Mouse (Mus musculus) ES-E14 (cell line): ENCODE data around the gene Rab37.

Experiments used
- HCFC1 ChIP-seq: IDR thresholded peaks from 2 replicates; pipeline ENCODE4 v1.6.1; 2012; ENCODE audit warnings: low read length, inconsistent platforms, borderline replicate concordance; ENCODE audit not compliant: insufficient read depth
- MAFK ChIP-seq: IDR thresholded peaks from 2 replicates; pipeline ENCODE4 v1.6.1; 2014; ENCODE audit warnings: mild to moderate bottlenecking, low read depth, low read length, inconsistent platforms; ENCODE audit not compliant: insufficient read depth

DNA sequence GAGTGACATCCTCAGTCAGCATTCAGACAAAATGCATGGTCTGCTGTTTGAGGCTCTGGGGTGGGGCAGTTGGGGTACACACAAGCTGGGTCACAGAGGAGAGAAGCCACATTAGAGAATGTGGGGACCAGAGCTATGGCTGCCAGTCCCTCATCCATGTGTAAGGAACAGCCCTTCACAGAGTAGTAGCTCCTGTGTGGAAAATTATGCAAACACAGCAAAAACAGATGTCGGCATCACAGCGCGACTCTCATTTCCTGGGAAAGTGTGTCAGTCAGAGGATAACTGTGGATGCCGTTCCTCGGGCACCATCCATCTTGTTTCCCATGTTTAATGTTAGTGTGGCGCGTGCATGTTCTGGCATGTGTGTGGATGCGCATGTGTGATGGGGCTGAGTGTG lies 16.9 kb downstream of the Rab37 start:
- peak; percentile 50; the same call in 1 of the 2 replicates for TF ChIP-seq MAFK
- TF ChIP-seq HCFC1 = no peak
